Mouse (Mus musculus) lung, adult 2 months (tissue): ENCODE data around the gene Tbc1d24. TPM values are rescaled to one million over a fixed set of nuclear protein-coding genes. Genes with fewer than 3 reads are reported as not detected.
"Not testable (repeated sequence)": the region's sequence is repeated elsewhere in the genome, so short reads cannot be mapped to it uniquely, and the experiment has no call there.

Source experiments
- DNase-seq: peaks from one replicate; pipeline ENCODE4 v3.0.0; 2022
- H3K4me1 ChIP-seq: fragments of 200-500 bp; 2 replicates; pipeline ENCODE4 v1.6.1; 2011; ENCODE audit warnings: low read length; ENCODE audit not compliant: control insufficient read depth, insufficient read depth
- H3K4me3 ChIP-seq: fragments of 200-500 bp; replicated peaks from 2 replicates; pipeline ENCODE3; 2011; ENCODE audit warnings: low read depth, mild to moderate bottlenecking, control low read depth, low read length; ENCODE audit errors: extremely low read depth
- CTCF ChIP-seq: fragments of 200-500 bp; IDR thresholded peaks from 2 replicates; pipeline ENCODE4 v1.5.1; 2011; ENCODE audit warnings: mild to moderate bottlenecking, low read length, control low read depth; ENCODE audit not compliant: insufficient read depth
- POLR2A ChIP-seq: fragments of 200-500 bp; IDR thresholded peaks from 2 replicates; pipeline ENCODE4 v1.6.1; 2011; ENCODE audit warnings: low read depth, mild to moderate bottlenecking, control low read depth, low read length, borderline replicate concordance; ENCODE audit errors: extremely low read depth
- WGBS: fragments of 180-500 bp; shearing (Covaris S2); methylation state at CpG from one replicate; pipeline ENCODE4 v1.1.7; 2018; 5-methylcytosine and 5-hydroxymethylcytosine counted together
- polyA plus RNA-seq: library from polyadenylated mRNA; depleted of rRNA; stranded (reverse); fragments of >200 nt; gene quantifications from 2 replicates; pipeline ENCODE4 v1.2.3, GENCODE M21; 2012; rRNA removed

Gene Tbc1d24
- polyA plus RNA-seq, 1 experiment = 30.2 TPM

- TF ChIP-seq CTCF (no peak), POLR2A (no peak)
- WGBS = 66% methylated on average over 4 of the region's 4 CpGs
- Histone ChIP-seq H3K4me3 (no peak overlapping the region), H3K4me1 (peaks cover 10% of the 10 kb centered on the region)
- DNase-seq = no peak
These were observed 65.4 kb downstream of the Tbc1d24 start for GRCm38 (mm10) chr17:24139968-24140367.

GRCm38 (mm10) chr17:24139256-24139655 lies 66.1 kb downstream of the Tbc1d24 start:
- 61% methylated on average over 3 of the region's 3 CpGs for WGBS
- H3K4me3 ChIP-seq = no peak overlapping the region

DNA sequence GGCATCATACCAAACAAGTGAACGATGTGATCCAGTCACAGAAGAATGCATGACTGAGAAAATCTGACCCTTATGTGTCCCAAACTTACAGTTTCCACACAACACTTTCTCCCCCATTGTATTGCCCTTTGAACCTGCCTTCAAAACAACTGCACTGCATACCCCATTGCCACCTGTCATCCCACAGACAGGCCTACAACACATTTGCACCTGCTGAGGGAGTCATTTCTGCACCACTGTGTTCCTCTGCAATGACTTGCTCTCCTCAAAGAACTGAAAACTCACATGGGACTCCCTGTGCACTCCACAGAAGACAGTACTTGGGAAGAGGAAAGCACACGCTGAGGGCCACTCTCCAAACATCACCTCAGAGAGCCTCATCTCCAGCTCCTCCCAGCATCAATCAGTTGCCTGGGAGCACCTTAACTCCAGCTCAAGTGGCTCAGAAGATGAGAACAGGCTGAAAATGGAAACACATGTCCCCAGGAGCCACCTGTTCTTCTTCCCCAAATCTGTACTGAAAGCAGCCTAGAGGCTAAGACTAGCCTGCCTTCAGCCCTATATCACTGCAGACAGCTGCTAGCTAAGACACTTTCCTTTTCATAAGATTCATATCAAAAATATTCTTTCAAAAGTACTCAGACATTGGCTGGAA lies 68.0 kb downstream of the Tbc1d24 start:
- 42% methylated on average over 2 of the region's 2 CpGs for WGBS
- Histone ChIP-seq H3K4me3 (no peak overlapping the region), H3K4me1 (peaks cover 18% of the 10 kb centered on the region)
- no peak for DNase-seq
- TF ChIP-seq POLR2A (no peak), CTCF (no peak)

More at GRCm38 (mm10) chr17:24139256-24139655, 66.1 kb downstream of the Tbc1d24 start:
- peaks cover 11% of the 10 kb centered on the region for H3K4me1 ChIP-seq
- TF ChIP-seq POLR2A (no peak), CTCF (no peak)
- no peak for DNase-seq

DNA sequence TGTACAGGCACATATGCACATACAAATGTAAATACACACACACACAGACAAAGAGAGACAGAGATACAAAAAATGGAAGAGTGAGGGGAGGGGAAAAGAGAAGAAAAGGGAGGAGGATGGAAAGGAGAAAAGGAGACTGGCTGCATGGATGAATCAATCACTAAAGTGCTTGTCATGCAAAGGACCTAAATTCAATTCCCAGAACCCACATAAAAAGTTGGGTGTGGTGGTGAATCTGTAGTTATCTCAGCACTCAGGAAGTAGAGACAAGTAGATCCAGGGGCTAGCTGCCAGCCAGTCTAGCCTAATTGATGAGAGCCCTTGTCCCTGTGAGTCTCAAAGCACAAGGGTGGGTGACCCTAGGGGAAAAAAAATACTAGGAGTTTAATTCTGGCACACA lies 71.3 kb downstream of the Tbc1d24 start:
- no peak for DNase-seq
- TF ChIP-seq POLR2A = no peak
- Histone ChIP-seq H3K4me3 (no peak overlapping the region), H3K4me1 (peaks cover 18% of the 10 kb centered on the region)

GRCm38 (mm10) chr17:24132919-24133318 lies 72.4 kb downstream of the Tbc1d24 start:
- H3K4me1 ChIP-seq = peaks cover 18% of the 10 kb centered on the region
- 85% methylated on average over 4 of the region's 4 CpGs for WGBS
- H3K4me3 ChIP-seq, DNase-seq: not testable (repeated sequence)

- no peak for DNase-seq
- 95% methylated on average over 3 of the region's 3 CpGs for WGBS
- Histone ChIP-seq H3K4me3 (no peak overlapping the region), H3K4me1 (peaks cover 19% of the 10 kb centered on the region)
- TF ChIP-seq POLR2A = no peak
- no peak for TF ChIP-seq CTCF
These were observed 73.8 kb downstream of the Tbc1d24 start for GRCm38 (mm10) chr17:24131570-24131969.

DNA sequence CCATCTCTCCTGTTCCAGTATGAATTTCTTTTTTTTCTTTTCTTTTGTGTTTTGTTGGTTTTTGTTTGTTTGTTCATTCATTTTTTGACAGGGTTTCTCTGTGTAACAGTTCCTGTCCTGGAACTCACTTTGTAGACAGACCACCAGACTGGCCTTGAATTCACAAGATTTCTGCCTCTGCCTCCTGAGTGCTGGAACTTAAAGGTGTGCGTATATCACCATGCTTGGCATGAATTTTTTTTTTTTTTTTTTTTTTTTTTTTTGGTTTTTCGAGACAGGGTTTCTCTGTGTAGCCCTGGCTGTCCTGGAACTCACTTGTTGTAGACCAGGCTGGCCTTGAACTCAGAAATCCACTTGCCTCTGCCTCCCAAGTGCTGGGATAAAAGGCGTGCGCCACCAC lies 76.1 kb downstream of the Tbc1d24 start:
- 81% methylated on average over 4 of the region's 4 CpGs for WGBS
- not testable (repeated sequence) for H3K4me3 ChIP-seq, DNase-seq
- H3K4me1 ChIP-seq = peaks cover 18% of the 10 kb centered on the region

DNA sequence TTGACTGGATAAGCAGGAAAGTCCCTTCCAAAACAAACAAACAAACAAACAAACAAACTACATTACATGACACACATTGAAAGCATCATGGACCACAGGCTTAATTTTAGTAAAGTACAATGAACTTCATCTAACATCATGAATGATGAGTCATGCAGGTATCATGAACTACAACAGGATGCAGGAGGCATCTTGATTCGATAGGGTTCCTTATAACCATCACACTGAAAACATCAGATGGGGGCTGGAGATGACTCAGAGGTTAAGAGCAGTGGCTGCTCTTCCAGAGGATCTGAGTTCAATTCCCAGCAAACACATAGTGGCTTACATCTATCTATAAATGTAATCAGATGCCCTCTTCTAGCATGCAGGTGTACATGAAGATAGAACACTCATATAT lies 77.8 kb downstream of the Tbc1d24 start:
- 56% methylated on average over 1 of the region's 1 CpGs for WGBS
- TF ChIP-seq POLR2A = no peak
- TF ChIP-seq CTCF = no peak
- H3K4me1 ChIP-seq = peaks cover 12% of the 10 kb centered on the region

DNA sequence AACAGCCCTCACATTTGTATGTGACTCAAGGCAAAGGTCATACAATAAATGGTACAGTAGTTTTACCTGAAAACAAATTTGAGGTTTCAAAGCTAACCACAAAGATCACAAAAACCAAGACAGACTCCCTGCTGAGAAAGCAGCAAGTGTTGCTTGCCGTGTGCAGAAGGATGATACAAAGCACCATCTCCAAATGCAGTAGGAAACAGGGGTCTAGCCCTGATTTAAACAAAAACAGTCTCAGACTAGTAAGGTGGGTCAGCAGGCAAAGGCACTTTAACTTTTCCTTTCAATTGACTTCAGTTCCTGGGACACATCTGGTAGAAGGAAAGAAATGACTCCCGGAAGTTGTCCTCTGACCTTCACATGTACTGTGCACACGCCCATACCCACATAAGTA lies 78.6 kb downstream of the Tbc1d24 start:
- 51% methylated on average over 3 of the region's 3 CpGs for WGBS
- no peak for TF ChIP-seq POLR2A
- no peak for TF ChIP-seq CTCF
- Histone ChIP-seq H3K4me3 (no peak overlapping the region), H3K4me1 (peaks cover 12% of the 10 kb centered on the region)
- DNase-seq = no peak

More for the DNA sequence above, 77.8 kb downstream of the Tbc1d24 start:
- DNase-seq = no peak
- no peak overlapping the region for H3K4me3 ChIP-seq

Other genes starting within 250 kb of the Tbc1d24 start
- 1.5 and 2.7 TPM in 2 replicates for gene Prss30, start 225.0 kb downstream of the Tbc1d24 start, polyA plus RNA-seq
- gene Prss22, start 207.5 kb downstream of the Tbc1d24 start, polyA plus RNA-seq = 0.11 and 0.96 TPM in 2 replicates
- 0.24 and 12.9 TPM in 2 replicates for gene Prss27, start 167.4 kb downstream of the Tbc1d24 start, polyA plus RNA-seq
- gene Kctd5, start 132.1 kb downstream of the Tbc1d24 start, polyA plus RNA-seq = 28.4 and 30.3 TPM in 2 replicates
- 16.4 and 19.8 TPM in 2 replicates for gene Pdpk1, start 54.6 kb downstream of the Tbc1d24 start, polyA plus RNA-seq
- 58.3 and 58.8 TPM in 2 replicates for gene Amdhd2, start 41.8 kb downstream of the Tbc1d24 start, polyA plus RNA-seq
- gene Atp6v0c, start 35.9 kb downstream of the Tbc1d24 start, polyA plus RNA-seq = 880 and 1,077 TPM in 2 replicates
- 8.2 and 10.4 TPM in 2 replicates for gene Ntn3, start 4.0 kb upstream of the Tbc1d24 start, polyA plus RNA-seq
- 7.7 and 12.7 TPM in 2 replicates for gene Tedc2, start 15.3 kb upstream of the Tbc1d24 start, polyA plus RNA-seq
- 1.3 and 2.9 TPM in 2 replicates for gene Ccnf, start 45.9 kb upstream of the Tbc1d24 start, polyA plus RNA-seq
- 0.40 and 0.78 TPM in 2 replicates for gene Abca17, start 145.5 kb upstream of the Tbc1d24 start, polyA plus RNA-seq
- gene Abca3, start 146.4 kb upstream of the Tbc1d24 start, polyA plus RNA-seq = 231 and 262 TPM in 2 replicates
- 83.2 and 101 TPM in 2 replicates for gene Rnps1, start 209.0 kb upstream of the Tbc1d24 start, polyA plus RNA-seq
- 70.0 and 78.3 TPM in 2 replicates for gene Eci1, start 221.1 kb upstream of the Tbc1d24 start, polyA plus RNA-seq
- gene Dnase1l2, start 237.5 kb upstream of the Tbc1d24 start, polyA plus RNA-seq = 7.7 and 22.4 TPM in 2 replicates